Mouse (Mus musculus) left cerebral cortex, postnatal 4 days (tissue): Measurements from ENCODE around the gene Vps9d1. TPM values are rescaled to one million over a fixed set of nuclear protein-coding genes. Genes with fewer than 3 reads are reported as not detected.
"Not testable (repeated sequence)": the region's sequence is repeated elsewhere in the genome, so short reads cannot be mapped to it uniquely, and the experiment has no call there.

ENCODE experiments used
- DNase-seq: peaks from one replicate; pipeline ENCODE4 v3.0.0-alpha.2; 2022
- intact Hi-C: fragments of 180-260 bp; cut with DNase I; formaldehyde crosslinking; loops from one replicate; pipeline ENCODE4 v1.15.1; 2025
- total RNA-seq, 2 experiments: library from RNA; stranded (reverse); gene quantifications; 2 replicates each; pipeline ENCODE4 v1.2.3; 2021

Vps9d1 gene
- total RNA-seq, 2 experiments from 2014 or later = 69.1 to 74.6 TPM

GRCm38 (mm10) chr8:123224278-123225266 is 29.6 kb downstream of the Vps9d1 start, which contains the start of gene Cdk10:
Cdk10 (plus strand) TSS chr8:123224842.
- intact Hi-C loops = no loop called here
- peak; percentile 92 for DNase-seq

- no peak for DNase-seq
- intact Hi-C loops = no loop called here
Measured at GRCm38 (mm10) chr8:123220917-123221316, 33.2 kb downstream of the Vps9d1 start.

- intact Hi-C loops = no loop called here
Measured at GRCm38 (mm10) chr8:123215430-123215829, 38.7 kb downstream of the Vps9d1 start.

GRCm38 (mm10) chr8:123213118-123213772 is 40.9 kb downstream of the Vps9d1 start:
- intact Hi-C loops = no loop called here
- DNase-seq = no peak

More at GRCm38 (mm10) chr8:123215430-123215829, 38.7 kb downstream of the Vps9d1 start:
- no peak for DNase-seq

- intact Hi-C loops = no loop called here
- peak; percentile 95 for DNase-seq
Measured at GRCm38 (mm10) chr8:123212321-123213117, 41.6 kb downstream of the Vps9d1 start, which contains the start of the genes Chmp1a and Spata33. Chmp1a (minus strand) TSS chr8:123212763. Spata33 (plus strand) TSS chr8:123212832.

GRCm38 (mm10) chr8:123211876-123212275 is 42.3 kb downstream of the Vps9d1 start:
- intact Hi-C loops = no loop called here
- no peak for DNase-seq

GRCm38 (mm10) chr8:123203571-123203970 is 50.6 kb downstream of the Vps9d1 start:
- intact Hi-C loops = loop anchor here (5.0 kb wide), 1 partner anchor 96 kb away; no protein-coding TSS in a partner anchor
- no peak for DNase-seq

- DNase-seq = peak; percentile 80
- intact Hi-C loops = loop anchor here (5.0 kb wide), 1 partner anchor 95 kb away; no protein-coding TSS in a partner anchor
Measured at GRCm38 (mm10) chr8:123202288-123202687, 51.9 kb downstream of the Vps9d1 start.

- DNase-seq = no peak
- intact Hi-C loops = loop anchor here (5.0 kb wide), 1 partner anchor 93 kb away; no protein-coding TSS in a partner anchor
Measured at GRCm38 (mm10) chr8:123199864-123200263, 54.3 kb downstream of the Vps9d1 start.

GRCm38 (mm10) chr8:123197016-123197415 is 57.1 kb downstream of the Vps9d1 start:
- DNase-seq, intact Hi-C loops: not testable (repeated sequence)

- intact Hi-C loops = no loop called here
Measured at GRCm38 (mm10) chr8:123193771-123194170, 60.4 kb downstream of the Vps9d1 start.

More at GRCm38 (mm10) chr8:123193771-123194170, 60.4 kb downstream of the Vps9d1 start:
- DNase-seq = no peak

Other genes starting within 250 kb of the Vps9d1 start
- 100 to 1,000 TPM; 138 to 143 TPM for gene Ankrd11, start 212.1 kb downstream of the Vps9d1 start, total RNA-seq
- gene Spg7, start 191.4 kb downstream of the Vps9d1 start, total RNA-seq = 10 to 100 TPM; 73.8 to 79.7 TPM
- gene Rpl13, start 152.0 kb downstream of the Vps9d1 start, total RNA-seq = 100 to 1,000 TPM; 539 to 588 TPM
- 10 to 100 TPM; 39.2 to 59.4 TPM for gene Cpne7, start 137.0 kb downstream of the Vps9d1 start, total RNA-seq
- gene Sult5a1, start 96.0 kb downstream of the Vps9d1 start, total RNA-seq = not detected
- not detected for gene Dpep1, start 68.1 kb downstream of the Vps9d1 start, total RNA-seq
- gene Chmp1a, start 41.6 kb downstream of the Vps9d1 start, total RNA-seq = 100 to 1,000 TPM; 103 to 129 TPM
- 1 to 10 TPM; 7.3 to 8.9 TPM for gene Spata33, start 41.5 kb downstream of the Vps9d1 start, total RNA-seq
- gene Cdk10, start 29.5 kb downstream of the Vps9d1 start, total RNA-seq = 10 to 100 TPM; 84.6 to 91.6 TPM
- gene Spata2l, start 18.1 kb downstream of the Vps9d1 start, total RNA-seq = 10 to 100 TPM; 22.6 to 28.6 TPM
- 10 to 100 TPM; 32.0 to 34.1 TPM for gene Zfp276, start 153 bp downstream of the Vps9d1 start, total RNA-seq
- gene Fanca, start 64.2 kb upstream of the Vps9d1 start, total RNA-seq = 10 to 100 TPM in 1 of 2 experiments, 1 to 10 TPM in 1; 9.1 to 10.7 TPM
- 10 to 100 TPM; 25.4 to 27.0 TPM for gene Spire2, start 78.4 kb upstream of the Vps9d1 start, total RNA-seq
- 100 to 1,000 TPM; 334 to 346 TPM for gene Tcf25, start 119.4 kb upstream of the Vps9d1 start, total RNA-seq
- gene Mc1r, start 152.8 kb upstream of the Vps9d1 start, total RNA-seq = not detected
- 1,000 to 10,000 TPM; 2,432 to 2,471 TPM for gene Tubb3, start 157.1 kb upstream of the Vps9d1 start, total RNA-seq
- 10 to 100 TPM; 68.3 to 70.1 TPM for gene Def8, start 169.2 kb upstream of the Vps9d1 start, total RNA-seq
- gene Afg3l1, start 223.6 kb upstream of the Vps9d1 start, total RNA-seq = 10 to 100 TPM; 48.3 to 56.9 TPM